Mouse (Mus musculus): ENCODE measurements at regions not wholly inside any gene's neighbourhood (a gene's known extent, or its start where the extent isn't known, plus 50 kb on each side); places are given as distances from the start of the nearest gene placed in this dataset.

GRCm38 (mm10) chr11:114300611-114301319 is 233.9 kb upstream of the Sdk2 start:
- TF ChIP-seq POLR2A (IDR thresholded peaks at IDR 0.05; ENCODE audit: low read depth, low read length), result no peak
- TF ChIP-seq MAZ (IDR thresholded peaks at IDR 0.05; ENCODE audit: low read depth, low read length), result no peak
- TF ChIP-seq ZNF384 (IDR thresholded peaks at IDR 0.05; ENCODE audit: low read depth, low read length), result no peak
- TF ChIP-seq EP300 (IDR thresholded peaks at IDR 0.05; ENCODE audit: low read length), result no peak
- TF ChIP-seq CTCF (conservative IDR thresholded peaks at IDR 0.05 in 1 of 2, IDR thresholded peaks at IDR 0.05 in 1 of 2; ENCODE audit: low read depth in 2 of 2, low read length in 2 of 2), result no peak

Measured in CH12.LX (cell line).